Mouse (Mus musculus): ENCODE measurements around the gene Tcirg1. TPM values are rescaled to one million over a fixed set of nuclear protein-coding genes. Genes with fewer than 3 reads are reported as not detected.

Gene Tcirg1
- polyA plus RNA-seq, 2 experiments, result 15.4 to 47.1 TPM

DNA sequence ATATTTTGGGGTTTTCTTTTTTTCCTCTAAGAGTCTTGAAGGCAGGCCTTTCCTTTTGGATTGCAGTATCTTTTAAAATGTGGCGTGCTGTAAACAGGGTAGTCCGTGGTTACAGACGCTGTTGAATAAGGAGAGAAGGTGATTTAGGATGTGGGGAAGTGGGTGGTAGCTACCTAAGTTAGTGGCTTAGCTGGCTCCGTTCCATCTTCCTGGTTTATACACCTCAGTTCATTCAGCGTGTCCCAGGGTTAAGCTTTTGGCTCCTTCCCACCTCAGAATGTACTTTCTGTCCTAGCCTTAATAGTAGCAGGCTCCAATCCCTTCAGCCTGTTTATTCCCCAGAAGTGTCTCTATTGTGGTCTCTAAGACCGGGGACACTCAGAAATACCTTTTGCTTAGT lies 51.8 kb downstream of the Tcirg1 start:
- no peak overlapping the region for H3K4me3 ChIP-seq (ENCODE audit: insufficient read depth in 1 of 2, low read depth in 2 of 2, low read length in 2 of 2)

DNA sequence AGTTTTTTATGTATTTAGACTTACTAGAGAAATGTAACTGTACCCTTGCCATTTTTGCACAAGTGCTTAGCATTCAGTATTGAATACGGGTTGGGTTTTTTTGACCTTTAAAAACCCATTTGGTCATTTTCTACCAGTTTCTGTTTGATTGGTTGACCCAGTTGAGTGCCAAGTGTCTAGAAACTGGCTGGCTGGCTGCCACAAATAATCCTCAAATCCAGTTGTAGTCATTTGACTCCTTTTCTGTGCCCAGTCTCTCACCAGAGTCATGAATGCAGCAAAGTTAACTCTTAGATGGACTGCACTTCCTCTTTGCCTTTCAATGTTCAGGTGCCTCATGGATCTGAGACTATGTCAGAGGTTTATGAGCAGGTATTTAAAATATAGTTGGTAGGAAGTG lies 53.0 kb downstream of the Tcirg1 start:
- no peaks in the 10 kb centered on the region for H3K27me3 ChIP-seq (ENCODE audit: control insufficient read depth, insufficient read depth, low read length)
- H3K4me2 ChIP-seq (ENCODE audit: low read depth), result peak overlapping the region; percentile 100
- H3K4me3 ChIP-seq (ENCODE audit: insufficient read depth in 1 of 2, low read depth in 2 of 2, low read length in 2 of 2), result no peak overlapping the region
- DNase-seq (ENCODE audit: low read depth in 3 of 3, low spot score in 3 of 3), result no peak
- WGBS (ENCODE audit: insufficient replicate concordance), result 86% methylated on average over 1 of the region's 1 CpGs
- no peak overlapping the region for H3K9ac ChIP-seq (replicated peaks)
- no peak for TF ChIP-seq EP300 (IDR thresholded peaks at IDR 0.05; ENCODE audit: low read depth)
- H3K27ac ChIP-seq, result no peak overlapping the region
- no peaks in the 10 kb centered on the region for H3K9me3 ChIP-seq (ENCODE audit: control insufficient read depth, low read length)
- H3K4me1 ChIP-seq (replicated peaks; ENCODE audit: control insufficient read depth in 2 of 2, insufficient read depth in 2 of 2, low read length in 1 of 2), result peaks cover 5 to 17% of the 10 kb centered on the region in 2 experiments
- ATAC-seq (ENCODE audit: insufficient read depth), result no peak
- H3K36me3 ChIP-seq (replicated peaks; ENCODE audit: control insufficient read depth, insufficient read depth, low read depth), result no peaks in the 10 kb centered on the region

More for the DNA sequence above, 51.8 kb downstream of the Tcirg1 start:
- no peak for TF ChIP-seq CTCF (IDR thresholded peaks at IDR 0.05; ENCODE audit: low read depth)
- TF ChIP-seq EP300 (IDR thresholded peaks at IDR 0.05; ENCODE audit: low read depth), result no peak
- Histone ChIP-seq H3K27ac (no peak overlapping the region), H3K36me3 (replicated peaks; ENCODE audit: control insufficient read depth, insufficient read depth, low read depth) (no peaks in the 10 kb centered on the region), H3K9ac (replicated peaks) (no peak overlapping the region), H3K4me2 (ENCODE audit: low read depth) (peak overlapping the region; percentile 26), H3K27me3 (ENCODE audit: control insufficient read depth, insufficient read depth, low read length) (no peaks in the 10 kb centered on the region), H3K4me1 (replicated peaks; ENCODE audit: control insufficient read depth in 2 of 2, insufficient read depth in 2 of 2, low read length in 1 of 2) (peaks cover 5 to 17% of the 10 kb centered on the region in 2 experiments), H3K9me3 (ENCODE audit: control insufficient read depth, low read length) (no peaks in the 10 kb centered on the region)
- ATAC-seq (ENCODE audit: insufficient read depth) (no peak), DNase-seq (ENCODE audit: low read depth in 3 of 3, low spot score in 3 of 3) (no peak)
- whole genome bisulfite sequencing (ENCODE audit: insufficient replicate concordance), result 51% methylated on average over 6 of the region's 6 CpGs

DNA sequence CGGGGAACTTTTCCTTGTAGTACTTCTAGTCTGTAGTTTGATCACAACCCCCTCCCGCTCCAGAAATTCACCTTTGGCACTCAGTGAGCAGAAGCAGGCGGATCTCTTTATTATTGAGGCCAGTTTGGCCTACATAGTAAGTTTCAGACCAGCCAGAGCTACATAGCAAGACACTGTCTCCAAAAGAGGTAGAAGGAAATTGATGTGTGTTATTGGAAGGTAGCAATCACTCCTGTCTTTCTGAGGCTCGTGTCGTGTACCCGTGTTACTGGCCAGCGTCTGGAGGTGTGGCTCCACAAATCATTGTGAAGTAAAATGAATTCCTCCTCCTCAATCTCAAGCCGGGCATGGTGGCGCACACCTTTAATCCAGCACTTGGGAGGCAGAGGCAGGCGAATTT lies 53.8 kb downstream of the Tcirg1 start:
- peak overlapping the region in 1 of 2 experiments; percentile 80; a peak in 2 of 4 replicates for H3K4me3 ChIP-seq (ENCODE audit: insufficient read depth in 1 of 2, low read depth in 2 of 2, low read length in 2 of 2)
- TF ChIP-seq EP300 (IDR thresholded peaks at IDR 0.05; ENCODE audit: low read depth) (no peak), CTCF (IDR thresholded peaks at IDR 0.05; ENCODE audit: low read depth) (no peak)
- no peaks in the 10 kb centered on the region for H3K36me3 ChIP-seq (replicated peaks; ENCODE audit: control insufficient read depth, insufficient read depth, low read depth)
- peak overlapping the region; percentile 100 for H3K4me2 ChIP-seq (ENCODE audit: low read depth)
- WGBS (ENCODE audit: insufficient replicate concordance), result 70% methylated on average over 10 of the region's 10 CpGs
- no peak for DNase-seq (ENCODE audit: low read depth in 3 of 3, low spot score in 3 of 3)
- no peak overlapping the region for H3K9ac ChIP-seq (replicated peaks)
- peaks cover 5 to 17% of the 10 kb centered on the region in 2 experiments for H3K4me1 ChIP-seq (replicated peaks; ENCODE audit: control insufficient read depth in 2 of 2, insufficient read depth in 2 of 2, low read length in 1 of 2)
- H3K9me3 ChIP-seq (ENCODE audit: control insufficient read depth, low read length), result no peaks in the 10 kb centered on the region
- no peak for ATAC-seq (ENCODE audit: insufficient read depth)
- H3K27ac ChIP-seq, result no peak overlapping the region
- no peaks in the 10 kb centered on the region for H3K27me3 ChIP-seq (ENCODE audit: control insufficient read depth, insufficient read depth, low read length)

DNA sequence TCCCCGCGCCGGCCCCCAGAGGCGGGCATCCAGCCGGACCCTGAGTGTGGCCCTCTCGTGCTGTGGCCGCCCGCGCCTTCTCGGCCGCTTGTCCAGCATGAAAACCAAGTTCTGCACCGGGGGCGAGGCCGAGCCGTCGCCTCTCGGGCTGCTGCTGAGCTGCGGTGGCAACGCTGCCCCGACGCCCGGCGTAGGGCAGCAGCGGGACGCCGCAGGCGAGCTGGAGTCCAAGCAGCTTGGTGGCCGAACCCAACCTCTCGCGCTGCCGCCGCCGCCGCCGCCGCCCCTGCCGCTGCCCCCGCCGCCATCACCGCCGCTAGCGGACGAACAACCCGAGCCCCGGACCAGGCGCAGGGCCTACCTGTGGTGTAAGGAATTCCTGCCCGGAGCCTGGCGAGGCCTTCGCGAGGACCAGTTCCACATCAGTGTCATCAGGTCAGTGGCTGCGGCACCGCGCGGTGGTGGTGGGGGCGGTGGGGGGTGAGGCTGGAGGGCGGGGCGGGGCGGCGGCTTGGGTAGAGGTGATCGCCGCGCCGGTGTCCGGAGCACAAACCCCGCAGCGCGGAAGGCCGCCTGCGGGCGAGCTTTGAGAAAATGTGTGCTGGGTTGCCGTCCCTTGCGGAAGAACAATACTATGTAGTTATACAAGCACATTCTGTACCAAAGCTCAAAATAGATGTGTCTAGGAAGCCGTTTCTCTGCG lies 54.8 kb downstream of the Tcirg1 start:
- H3K27me3 ChIP-seq (ENCODE audit: control insufficient read depth, insufficient read depth, low read length), result no peaks in the 10 kb centered on the region
- WGBS (ENCODE audit: insufficient replicate concordance), result under 1% methylated on average over 70 of the region's 74 CpGs
- peak in 1 of 3 experiments; percentile 11 for DNase-seq (ENCODE audit: low read depth in 3 of 3, low spot score in 3 of 3)

DNA sequence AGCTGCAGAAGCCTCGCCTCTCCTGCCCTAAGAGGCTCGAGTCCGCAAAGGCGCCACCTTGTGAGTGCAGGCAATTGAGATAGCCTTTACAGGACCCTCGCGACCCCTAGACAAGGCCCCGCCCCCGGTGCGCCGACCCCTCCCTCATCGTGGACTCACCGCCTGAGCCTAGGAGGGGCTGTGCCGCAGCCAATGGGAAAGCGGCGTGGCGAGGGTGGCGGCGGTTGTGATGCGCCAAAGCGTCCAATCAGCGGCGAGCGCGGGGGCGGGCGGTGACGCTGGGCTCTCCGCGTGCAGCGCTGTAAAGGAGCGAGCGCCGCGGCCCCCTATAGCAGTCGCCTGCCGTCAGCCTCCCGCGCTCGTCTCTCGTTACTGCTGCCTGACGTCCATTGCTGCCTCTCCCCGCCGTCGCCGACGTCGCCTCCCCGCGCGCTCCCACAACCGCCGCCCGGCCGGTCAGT lies 55.4 kb downstream of the Tcirg1 start, which contains the start of gene Chka:
Gene Chka, plus strand, starts transcription at position 272 of the 461 bp plus-strand sequence.
- H3K27ac ChIP-seq, result peak within 1 kb of the TSS; percentile 89
- peak within 1 kb of the TSS; percentile 77 to 80 for H3K4me3 ChIP-seq (ENCODE audit: insufficient read depth in 1 of 2, low read depth in 2 of 2, low read length in 2 of 2)
- DNase-seq (ENCODE audit: low read depth in 3 of 3, low spot score in 3 of 3), result peak; percentile 85 to 86 (median 85)
- H3K36me3 ChIP-seq (replicated peaks; ENCODE audit: control insufficient read depth, insufficient read depth, low read depth), result no peaks in the 10 kb centered on the region
- no peaks in the 10 kb centered on the region for H3K27me3 ChIP-seq (ENCODE audit: control insufficient read depth, insufficient read depth, low read length)
- H3K4me2 ChIP-seq (ENCODE audit: low read depth), result peak within 1 kb of the TSS; percentile 100
- peaks cover 5 to 17% of the 10 kb centered on the region in 2 experiments for H3K4me1 ChIP-seq (replicated peaks; ENCODE audit: control insufficient read depth in 2 of 2, insufficient read depth in 2 of 2, low read length in 1 of 2)
- peak; percentile 94 for ATAC-seq (ENCODE audit: insufficient read depth)
- under 1% methylated on average over 54 of the region's 54 CpGs for WGBS (ENCODE audit: insufficient replicate concordance)
- H3K9ac ChIP-seq (replicated peaks), result peak within 1 kb of the TSS; percentile 89
- no peak for TF ChIP-seq EP300 (IDR thresholded peaks at IDR 0.05; ENCODE audit: low read depth)
- H3K9me3 ChIP-seq (ENCODE audit: control insufficient read depth, low read length), result no peaks in the 10 kb centered on the region

More for the DNA sequence above, 54.8 kb downstream of the Tcirg1 start:
- peak; percentile 50 for ATAC-seq (ENCODE audit: insufficient read depth)
- H3K4me2 ChIP-seq (ENCODE audit: low read depth), result peak overlapping the region; percentile 100
- H3K9me3 ChIP-seq (ENCODE audit: control insufficient read depth, low read length), result no peaks in the 10 kb centered on the region
- no peak for TF ChIP-seq EP300 (IDR thresholded peaks at IDR 0.05; ENCODE audit: low read depth)
- TF ChIP-seq CTCF (IDR thresholded peaks at IDR 0.05; ENCODE audit: low read depth), result no peak
- H3K4me3 ChIP-seq (ENCODE audit: insufficient read depth in 1 of 2, low read depth in 2 of 2, low read length in 2 of 2), result peak overlapping the region; percentile 71 to 80
- H3K9ac ChIP-seq (replicated peaks), result peak overlapping the region; percentile 89
- H3K36me3 ChIP-seq (replicated peaks; ENCODE audit: control insufficient read depth, insufficient read depth, low read depth), result no peaks in the 10 kb centered on the region
- peaks cover 5 to 17% of the 10 kb centered on the region in 2 experiments for H3K4me1 ChIP-seq (replicated peaks; ENCODE audit: control insufficient read depth in 2 of 2, insufficient read depth in 2 of 2, low read length in 1 of 2)
- peak overlapping the region; percentile 89 for H3K27ac ChIP-seq

All from liver, embryonic 14.5 days (tissue).